Mouse (Mus musculus) bone marrow, adult 2 months (tissue): ENCODE data around the gene Lin7a.

ENCODE experiments used
- CTCF ChIP-seq: fragments of 200-500 bp; IDR thresholded peaks from 2 replicates; pipeline ENCODE4 v1.5.1; 2011; ENCODE audit warnings: low read length, control low read depth; ENCODE audit not compliant: control insufficient read depth, insufficient read depth
- POLR2A ChIP-seq: fragments of 200-500 bp; IDR thresholded peaks from 2 replicates; pipeline ENCODE4 v1.6.1; 2011; ENCODE audit warnings: low read depth, mild to moderate bottlenecking, control low read depth, low read length, borderline replicate concordance; ENCODE audit not compliant: control insufficient read depth

DNA sequence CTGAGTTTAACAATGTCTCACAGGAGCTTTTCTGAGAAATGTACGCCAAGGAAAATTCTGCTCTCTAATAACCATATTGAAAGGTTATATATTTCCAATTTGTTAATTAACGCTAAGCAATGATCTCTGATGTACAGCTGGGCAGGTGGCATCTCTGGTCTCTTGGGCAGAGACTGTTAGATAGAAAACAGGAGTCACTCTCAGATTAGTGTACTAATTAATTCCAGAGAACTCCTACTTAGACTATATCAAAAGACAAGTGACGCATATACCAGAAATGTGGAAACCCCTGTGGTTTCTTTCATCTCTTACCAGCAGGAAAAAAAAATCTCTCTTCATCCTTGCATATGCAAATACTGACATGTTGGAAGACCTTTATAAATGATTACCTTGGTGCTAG, 76.4 kb downstream of the Lin7a start:
- no peak for TF ChIP-seq CTCF
- no peak for TF ChIP-seq POLR2A
